Mouse (Mus musculus): ENCODE data around the gene Gpr155. TPM values are rescaled to one million over a fixed set of nuclear protein-coding genes. Genes with fewer than 3 reads are reported as not detected.

Gene Gpr155
- 5.9 and 6.9 TPM in 2 replicates for polyA plus RNA-seq (2015; fragmentation: Nextera tagmentation; extraction: Ambion mirVana)

- Histone ChIP-seq H3K27ac (peak within 1 kb of the TSS; percentile 80), H3K9me3 (no peaks in the 10 kb centered on the region), H3K4me1 (peaks cover 6% of the 10 kb centered on the region; the same call in 1 of the 2 replicates), H3K27me3 (no peaks in the 10 kb centered on the region), H3K36me3 (no peaks in the 10 kb centered on the region), H3K4me2 (peak within 1 kb of the TSS; percentile 97), H3K4me3 (peak within 1 kb of the TSS; percentile 75), H3K9ac (peak within 1 kb of the TSS; percentile 59)
- ATAC-seq (ENCODE audit: insufficient number of reproducible peaks, low FRiP score, low TSS enrichment, low read depth) = peak; percentile 99
- under 1% methylated on average over 40 of the region's 44 CpGs for WGBS
Measured at GRCm38 (mm10) chr2:73386356-73387046, at the start of gene Gpr155. Gene Gpr155, minus strand, starts transcription at chr2:73386572.

- H3K4me2 ChIP-seq = no peak overlapping the region
- H3K9me3 ChIP-seq = no peaks in the 10 kb centered on the region
- no peak overlapping the region for H3K27ac ChIP-seq
- no peaks in the 10 kb centered on the region for H3K27me3 ChIP-seq
- peaks cover 62% of the 10 kb centered on the region for H3K36me3 ChIP-seq
- no peak for ATAC-seq (ENCODE audit: insufficient number of reproducible peaks, low FRiP score, low TSS enrichment, low read depth)
- H3K9ac ChIP-seq = no peak overlapping the region
- 93% methylated on average over 2 of the region's 2 CpGs for WGBS
- no peak overlapping the region for H3K4me3 ChIP-seq
- H3K4me1 ChIP-seq = peaks cover 6% of the 10 kb centered on the region
Measured at GRCm38 (mm10) chr2:73435847-73436246, 49.5 kb upstream of the Gpr155 start.

GRCm38 (mm10) chr2:73431959-73432396 lies 45.6 kb upstream of the Gpr155 start:
- Histone ChIP-seq H3K27me3 (no peaks in the 10 kb centered on the region), H3K9me3 (no peaks in the 10 kb centered on the region), H3K9ac (no peak overlapping the region), H3K36me3 (peaks cover 39% of the 10 kb centered on the region), H3K4me2 (0 out of 2 replicates have a peak overlapping the region, but pooled peaks have one; percentile 6), H3K4me1 (peaks cover 12% of the 10 kb centered on the region), H3K4me3 (no peak overlapping the region), H3K27ac (peak overlapping the region; percentile 48)
- ATAC-seq (ENCODE audit: insufficient number of reproducible peaks, low FRiP score, low TSS enrichment, low read depth) = no peak
- 18% methylated on average over 14 of the region's 14 CpGs for WGBS

- Histone ChIP-seq H3K36me3 (peaks cover 16% of the 10 kb centered on the region), H3K4me3 (no peak overlapping the region), H3K4me1 (peaks cover 12% of the 10 kb centered on the region), H3K4me2 (no peak overlapping the region), H3K9ac (no peak overlapping the region), H3K27ac (peak overlapping the region; percentile 55), H3K27me3 (no peaks in the 10 kb centered on the region), H3K9me3 (no peaks in the 10 kb centered on the region)
- ATAC-seq (ENCODE audit: insufficient number of reproducible peaks, low FRiP score, low TSS enrichment, low read depth) = 0 out of 2 replicates have a peak, but pooled peaks have one; percentile 54
- 33% methylated on average over 21 of the region's 21 CpGs for WGBS
Measured at GRCm38 (mm10) chr2:73428803-73429468, 42.6 kb upstream of the Gpr155 start.

GRCm38 (mm10) chr2:73427293-73427692 lies 40.9 kb upstream of the Gpr155 start:
- H3K27ac ChIP-seq = no peak overlapping the region
- ATAC-seq (ENCODE audit: insufficient number of reproducible peaks, low FRiP score, low TSS enrichment, low read depth) = no peak
- H3K4me2 ChIP-seq = no peak overlapping the region
- no peak overlapping the region for H3K9ac ChIP-seq
- H3K36me3 ChIP-seq = peaks cover 5% of the 10 kb centered on the region; the same call in 1 of the 2 replicates
- no peak overlapping the region for H3K4me3 ChIP-seq
- 49% methylated on average over 1 of the region's 1 CpGs for WGBS
- H3K27me3 ChIP-seq = no peaks in the 10 kb centered on the region
- no peaks in the 10 kb centered on the region for H3K9me3 ChIP-seq
- H3K4me1 ChIP-seq = peaks cover 11% of the 10 kb centered on the region

GRCm38 (mm10) chr2:73425822-73426221 lies 39.5 kb upstream of the Gpr155 start:
- no peak overlapping the region for H3K27ac ChIP-seq
- no peaks in the 10 kb centered on the region for H3K27me3 ChIP-seq
- no peak overlapping the region for H3K4me2 ChIP-seq
- no peaks in the 10 kb centered on the region for H3K9me3 ChIP-seq
- H3K4me1 ChIP-seq = 0 out of 2 replicates have a peak, but pooled peaks cover 6% of the 10 kb centered on the region
- no peaks in the 10 kb centered on the region for H3K36me3 ChIP-seq
- no peak overlapping the region for H3K4me3 ChIP-seq
- WGBS = 72% methylated on average over 14 of the region's 14 CpGs
- H3K9ac ChIP-seq = no peak overlapping the region
- ATAC-seq (ENCODE audit: insufficient number of reproducible peaks, low FRiP score, low TSS enrichment, low read depth) = no peak

GRCm38 (mm10) chr2:73419730-73420129 lies 33.4 kb upstream of the Gpr155 start:
- no peaks in the 10 kb centered on the region for H3K36me3 ChIP-seq
- H3K9me3 ChIP-seq = no peaks in the 10 kb centered on the region
- no peak overlapping the region for H3K9ac ChIP-seq
- H3K27me3 ChIP-seq = no peaks in the 10 kb centered on the region
- WGBS = 64% methylated on average over 7 of the region's 7 CpGs
- no peak overlapping the region for H3K4me2 ChIP-seq
- no peak overlapping the region for H3K4me3 ChIP-seq
- ATAC-seq (ENCODE audit: insufficient number of reproducible peaks, low FRiP score, low TSS enrichment, low read depth) = no peak
- H3K4me1 ChIP-seq = no peaks in the 10 kb centered on the region
- H3K27ac ChIP-seq = no peak overlapping the region

GRCm38 (mm10) chr2:73419285-73419684 lies 32.9 kb upstream of the Gpr155 start:
- Histone ChIP-seq H3K9me3 (no peaks in the 10 kb centered on the region), H3K4me1 (no peaks in the 10 kb centered on the region), H3K4me2 (no peak overlapping the region), H3K27ac (no peak overlapping the region), H3K27me3 (no peaks in the 10 kb centered on the region), H3K4me3 (no peak overlapping the region), H3K9ac (no peak overlapping the region), H3K36me3 (no peaks in the 10 kb centered on the region)
- 49% methylated on average over 4 of the region's 4 CpGs for WGBS
- ATAC-seq (ENCODE audit: insufficient number of reproducible peaks, low FRiP score, low TSS enrichment, low read depth) = no peak

DNA sequence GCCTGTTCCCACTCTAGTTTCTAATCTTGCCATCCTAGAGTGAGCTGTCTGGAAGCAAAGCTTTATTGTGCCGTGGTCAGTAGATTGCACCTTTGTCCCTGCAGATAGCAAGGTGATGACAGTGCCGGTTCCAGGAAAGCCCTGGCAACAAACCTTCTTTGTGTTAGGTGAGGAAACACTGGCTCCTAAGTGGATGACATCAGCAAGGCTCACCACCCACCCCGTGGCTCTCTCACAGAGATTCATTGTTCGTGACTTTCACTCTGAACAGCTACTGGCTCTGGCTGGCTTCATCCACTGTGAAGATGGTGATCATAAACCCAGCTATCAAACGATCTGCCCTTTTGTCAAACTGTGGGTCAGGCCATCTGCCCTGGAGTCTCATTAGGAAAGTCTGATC lies 29.5 kb upstream of the Gpr155 start:
- no peak overlapping the region for H3K4me2 ChIP-seq
- no peaks in the 10 kb centered on the region for H3K27me3 ChIP-seq
- ATAC-seq (ENCODE audit: insufficient number of reproducible peaks, low FRiP score, low TSS enrichment, low read depth) = no peak
- no peak overlapping the region for H3K4me3 ChIP-seq
- no peaks in the 10 kb centered on the region for H3K9me3 ChIP-seq
- 56% methylated on average over 5 of the region's 5 CpGs for WGBS
- no peak overlapping the region for H3K9ac ChIP-seq
- H3K36me3 ChIP-seq = no peaks in the 10 kb centered on the region
- H3K4me1 ChIP-seq = no peaks in the 10 kb centered on the region
- H3K27ac ChIP-seq = no peak overlapping the region

- H3K27ac ChIP-seq = no peak overlapping the region
- 79% methylated on average over 8 of the region's 8 CpGs for WGBS
- no peak overlapping the region for H3K4me2 ChIP-seq
- ATAC-seq (ENCODE audit: insufficient number of reproducible peaks, low FRiP score, low TSS enrichment, low read depth) = no peak
- H3K9ac ChIP-seq = no peak overlapping the region
- no peaks in the 10 kb centered on the region for H3K4me1 ChIP-seq
- no peaks in the 10 kb centered on the region for H3K36me3 ChIP-seq
- H3K9me3 ChIP-seq = no peaks in the 10 kb centered on the region
- H3K27me3 ChIP-seq = no peaks in the 10 kb centered on the region
- H3K4me3 ChIP-seq = no peak overlapping the region
Measured at GRCm38 (mm10) chr2:73410076-73410475, 23.7 kb upstream of the Gpr155 start.

DNA sequence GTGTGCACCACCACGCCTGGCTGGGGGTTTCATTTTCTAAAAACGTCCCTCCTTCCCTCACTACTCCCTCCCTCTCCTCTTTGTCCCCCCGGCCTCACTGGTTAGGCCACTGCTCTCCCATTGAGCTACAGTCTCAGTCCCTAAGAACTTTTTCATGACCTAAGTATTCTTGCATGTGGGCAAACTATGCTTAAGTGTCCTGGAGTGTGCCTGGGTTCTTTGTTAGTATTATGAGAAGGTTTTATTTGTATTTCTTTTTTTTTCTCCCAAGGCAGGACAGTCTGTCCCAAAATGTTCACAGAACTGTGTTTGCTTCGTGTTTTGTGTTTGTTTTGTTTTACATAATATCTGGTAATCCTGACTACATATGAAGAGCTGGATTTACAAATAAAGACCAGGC lies 21.3 kb upstream of the Gpr155 start:
- H3K4me1 ChIP-seq = 0 out of 2 replicates have a peak, but pooled peaks cover 3% of the 10 kb centered on the region
- no peak for ATAC-seq (ENCODE audit: insufficient number of reproducible peaks, low FRiP score, low TSS enrichment, low read depth)
- 56% methylated on average over 4 of the region's 4 CpGs for WGBS

GRCm38 (mm10) chr2:73406336-73406915 lies 20.1 kb upstream of the Gpr155 start:
- H3K9ac ChIP-seq = no peak overlapping the region
- no peak for ATAC-seq (ENCODE audit: insufficient number of reproducible peaks, low FRiP score, low TSS enrichment, low read depth)
- no peak overlapping the region for H3K4me2 ChIP-seq
- no peaks in the 10 kb centered on the region for H3K9me3 ChIP-seq
- H3K27me3 ChIP-seq = no peaks in the 10 kb centered on the region
- WGBS = 84% methylated on average over 9 of the region's 9 CpGs
- no peak overlapping the region for H3K27ac ChIP-seq
- H3K4me3 ChIP-seq = no peak overlapping the region
- peaks cover 8% of the 10 kb centered on the region for H3K4me1 ChIP-seq
- H3K36me3 ChIP-seq = no peaks in the 10 kb centered on the region

More for the DNA sequence above, 21.3 kb upstream of the Gpr155 start:
- Histone ChIP-seq H3K9ac (no peak overlapping the region), H3K4me3 (no peak overlapping the region), H3K4me2 (no peak overlapping the region), H3K9me3 (no peaks in the 10 kb centered on the region), H3K36me3 (no peaks in the 10 kb centered on the region), H3K27ac (no peak overlapping the region), H3K27me3 (no peaks in the 10 kb centered on the region)

Measured in limb, embryonic 15.5 days (tissue).